Mouse (Mus musculus) C3H10T1/2 (cell line): ENCODE results near the gene Olfr1132. TPM values are rescaled to one million over a fixed set of nuclear protein-coding genes. Genes with fewer than 3 reads are reported as not detected.

Experiments used
- polyA plus RNA-seq, 2 experiments: library from polyadenylated mRNA; unstranded; fragments of >200 nt; fragmentation: generic; extraction: Trizol; gene quantifications; one replicate each; pipeline ENCODE4 v1.2.1; 2012; ENCODE audit warnings: missing spikeins in 2 of 2

The Olfr1132 gene
- not detected for polyA plus RNA-seq

DNA sequence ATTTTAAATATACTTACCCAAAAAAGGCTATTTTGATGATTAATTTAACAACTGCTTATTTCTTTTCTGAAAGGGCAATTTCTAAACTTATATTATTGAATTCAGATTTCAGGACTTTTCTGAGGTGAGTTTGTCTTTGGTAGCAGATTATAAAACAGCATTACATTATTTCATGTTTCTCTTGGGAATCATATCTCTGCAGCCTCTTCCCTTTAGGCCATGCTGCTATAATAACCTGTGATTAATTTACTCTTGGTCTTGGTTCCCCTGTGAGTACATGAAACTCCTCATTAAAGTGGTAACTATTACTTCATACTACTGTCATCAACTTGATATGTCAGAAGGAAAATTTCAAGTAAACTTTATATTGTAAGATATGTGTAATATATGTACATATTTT lies at the start of gene Olfr1132:
Gene Olfr1132 (minus strand): TSS at position 101 of the 400 bp plus-strand sequence.

GRCm38 (mm10) chr2:87673564-87673963 lies 36.2 kb upstream of the Olfr1132 start, which contains the start of gene Olfr1135:
Gene Olfr1135, minus strand, starts transcription at chr2:87673664.

GRCm38 (mm10) chr2:87658360-87658759 lies 21.0 kb upstream of the Olfr1132 start, which contains the start of gene Olfr1134:
Gene Olfr1134, minus strand, starts transcription at chr2:87658460.

GRCm38 (mm10) chr2:87647274-87647673 lies 9.9 kb upstream of the Olfr1132 start, which contains the start of gene Olfr1133:
Gene Olfr1133, minus strand, starts transcription at chr2:87647374.

GRCm38 (mm10) chr2:87626804-87627203 lies 10.5 kb downstream of the Olfr1132 start, which contains the start of gene Olfr1131:
Gene Olfr1131, plus strand, starts transcription at chr2:87627104.

GRCm38 (mm10) chr2:87605912-87606311 lies 31.4 kb downstream of the Olfr1132 start, which contains the start of gene Olfr1130:
Gene Olfr1130, plus strand, starts transcription at chr2:87606212.

Other genes starting within 250 kb of the Olfr1132 start
- gene Olfr1123, start 220.9 kb downstream of the Olfr1132 start, polyA plus RNA-seq: not detected
- not detected for gene Olfr1124, start 207.3 kb downstream of the Olfr1132 start, polyA plus RNA-seq
- not detected for gene Olfr1126, start 183.6 kb downstream of the Olfr1132 start, polyA plus RNA-seq
- gene Pramel7, start 140.4 kb downstream of the Olfr1132 start, polyA plus RNA-seq: not detected
- not detected for gene Pramel6, start 131.0 kb downstream of the Olfr1132 start, polyA plus RNA-seq
- gene Olfr153, start 105.7 kb downstream of the Olfr1132 start, polyA plus RNA-seq: not detected
- gene Olfr1128, start 92.0 kb downstream of the Olfr1132 start, polyA plus RNA-seq: not detected
- gene Olfr1129, start 63.6 kb downstream of the Olfr1132 start, polyA plus RNA-seq: not detected
- gene Olfr1130, start 31.3 kb downstream of the Olfr1132 start, polyA plus RNA-seq: not detected
- gene Olfr1131, start 10.4 kb downstream of the Olfr1132 start, polyA plus RNA-seq: not detected
- not detected for gene Olfr1133, start 9.8 kb upstream of the Olfr1132 start, polyA plus RNA-seq
- not detected for gene Olfr1134, start 20.9 kb upstream of the Olfr1132 start, polyA plus RNA-seq
- gene Olfr1135, start 36.1 kb upstream of the Olfr1132 start, polyA plus RNA-seq: not detected
- not detected for gene Olfr1136, start 56.4 kb upstream of the Olfr1132 start, polyA plus RNA-seq
- gene Olfr1137, start 75.6 kb upstream of the Olfr1132 start, polyA plus RNA-seq: not detected
- gene Olfr1138, start 102.4 kb upstream of the Olfr1132 start, polyA plus RNA-seq: not detected
- gene Olfr1140, start 106.2 kb upstream of the Olfr1132 start, polyA plus RNA-seq: not detected
- gene Olfr1141, start 116.5 kb upstream of the Olfr1132 start, polyA plus RNA-seq: not detected
- not detected for gene Olfr152, start 141.9 kb upstream of the Olfr1132 start, polyA plus RNA-seq
- gene Olfr1143, start 163.1 kb upstream of the Olfr1132 start, polyA plus RNA-seq: not detected
- not detected for gene Olfr1145, start 172.3 kb upstream of the Olfr1132 start, polyA plus RNA-seq
- gene Olfr1148, start 193.0 kb upstream of the Olfr1132 start, polyA plus RNA-seq: not detected
- gene Olfr1150-ps1, start 206.5 kb upstream of the Olfr1132 start, polyA plus RNA-seq: not detected
- gene Olfr1151, start 218.3 kb upstream of the Olfr1132 start, polyA plus RNA-seq: not detected
- gene Olfr1152, start 229.0 kb upstream of the Olfr1132 start, polyA plus RNA-seq: not detected